In the genomic region with DNA sequence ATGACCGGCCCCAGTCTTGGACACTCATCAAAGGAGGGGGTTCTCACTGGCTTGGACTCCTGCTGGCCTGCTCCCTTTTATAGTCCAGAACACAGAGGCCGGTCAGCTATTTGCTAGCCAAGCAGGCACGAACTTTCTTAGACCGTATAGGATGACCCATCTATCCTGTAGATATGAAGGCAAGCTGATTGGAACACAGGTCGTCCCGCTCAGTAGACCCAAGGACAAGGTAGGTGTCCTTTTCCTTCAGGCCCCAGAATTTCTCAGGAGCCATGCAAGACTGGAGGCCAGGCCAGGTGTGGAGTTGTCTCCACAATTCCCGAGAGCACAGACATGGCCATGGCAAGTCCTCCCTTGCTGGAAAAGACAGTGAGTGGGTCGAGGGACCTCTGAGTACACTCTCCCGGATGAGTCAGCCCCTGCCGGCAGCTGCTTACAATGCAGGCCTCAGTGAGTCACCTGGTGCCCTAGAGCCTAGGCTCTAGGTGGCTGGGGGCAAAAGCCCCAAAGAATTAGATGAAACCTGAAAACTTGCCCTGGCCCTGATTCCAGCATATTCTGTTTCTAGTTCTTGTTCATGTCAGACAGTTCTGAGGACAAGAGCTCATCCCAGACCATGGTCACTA, we compare ENCODE assay signal across 9 mouse cellular contexts. TPM values are rescaled to one million over a fixed set of nuclear protein-coding genes. Genes with fewer than 3 reads are reported as not detected.
DNase-seq lines count a peak whose midpoint lies in the region; ATAC-seq and TF ChIP-seq lines count a peak whose summit lies in the region.
"Had no signal": no experiment of that assay in that cellular context is flagged by ENCODE, and none has a peak within 500 bp of the region (broad histone marks: within the 10 kb centered on the region; RNA-seq: fewer than 3 reads in every experiment).

No protein-coding gene starts in this region.

- peak; percentile 49 for TF ChIP-seq CTCF in intestine, postnatal 0 days (IDR thresholded peaks at IDR 0.05; ENCODE audit: low read depth)
- no peak for TF ChIP-seq CTCF in kidney, adult 2 months (conservative IDR thresholded peaks at IDR 0.05; ENCODE audit: insufficient read depth, insufficient read length, low read depth, low read length)

- TF ChIP-seq POLR2A in kidney, adult 2 months (IDR thresholded peaks at IDR 0.05; ENCODE audit: low read depth, low read length), result no peak

- no peak overlapping the region for H3K4me3 ChIP-seq in intestine, postnatal 0 days (ENCODE audit: low read depth, low read length)
- peak overlapping the region; percentile 75; the same call in 1 of the 2 replicates for H3K4me3 ChIP-seq in stomach, embryonic 15.5 days (replicated peaks)
- no peak overlapping the region for H3K4me3 ChIP-seq in kidney, adult 2 months (ENCODE audit: insufficient read depth, low read depth, low read length)

- peak; percentile 55 for DNase-seq in embryo, embryonic 10 days (ENCODE audit: low spot score)
- DNase-seq in embryo, embryonic 9.5 days (ENCODE audit: extremely low spot score), result no peak
- peak; percentile 50 for DNase-seq in A20 (ENCODE audit: low read depth, low spot score)
- DNase-seq in cerebellum, postnatal 10 days, result peak; percentile 58 to 63
- DNase-seq in layer of hippocampus, adult 11-12 months (ENCODE audit: low spot score), result no peak
- no peak for DNase-seq in kidney, adult 2 months

- H3K27ac ChIP-seq in intestine, postnatal 0 days (ENCODE audit: low read depth, low read length), result no peak overlapping the region
- no peak overlapping the region for H3K27ac ChIP-seq in stomach, embryonic 15.5 days
- H3K27ac ChIP-seq in kidney, adult 2 months (ENCODE audit: insufficient read depth, low read depth, low read length), result no peak overlapping the region

- no peak for ATAC-seq in intestine, postnatal 0 days
- ATAC-seq in stomach, embryonic 15.5 days (ENCODE audit: insufficient read depth, low FRiP score, low read depth), result no peak

- no peak overlapping the region for H3K4me2 ChIP-seq in intestine, postnatal 0 days (replicated peaks; ENCODE audit: low read depth)
- peak overlapping the region; percentile 93; the same call in 1 of the 2 replicates for H3K4me2 ChIP-seq in stomach, embryonic 15.5 days

- H3K27me3 ChIP-seq in intestine, postnatal 0 days (replicated peaks; ENCODE audit: control insufficient read depth, insufficient read depth, low read length), result peaks cover 16% of the 10 kb centered on the region; the same call in 1 of the 2 replicates
- H3K27me3 ChIP-seq in stomach, embryonic 15.5 days (replicated peaks), result no peaks in the 10 kb centered on the region
- no peaks in the 10 kb centered on the region; the same call in 1 of the 2 replicates for H3K27me3 ChIP-seq in kidney, adult 2 months (replicated peaks; ENCODE audit: control insufficient read depth, insufficient read depth, low read length)

- WGBS in intestine, postnatal 0 days, result 39% methylated on average over 10 of the region's 10 CpGs
- 33% methylated on average over 10 of the region's 10 CpGs for WGBS in stomach, embryonic 15.5 days
- 55% methylated on average over 10 of the region's 10 CpGs for WGBS in kidney, adult 2 months

- H3K4me1 ChIP-seq in intestine, postnatal 0 days (replicated peaks; ENCODE audit: control insufficient read depth, insufficient read depth, low read length), result no peaks in the 10 kb centered on the region
- H3K4me1 ChIP-seq in stomach, embryonic 15.5 days, result peaks cover 29% of the 10 kb centered on the region
- no peaks in the 10 kb centered on the region for H3K4me1 ChIP-seq in kidney, adult 2 months (ENCODE audit: control insufficient read depth, insufficient read depth, low read length)

- no peaks in the 10 kb centered on the region for H3K9me3 ChIP-seq in intestine, postnatal 0 days (ENCODE audit: control insufficient read depth)
- no peaks in the 10 kb centered on the region for H3K9me3 ChIP-seq in stomach, embryonic 15.5 days

- H3K9ac ChIP-seq in intestine, postnatal 0 days (ENCODE audit: low read depth, low read length), result no peak overlapping the region
- H3K9ac ChIP-seq in stomach, embryonic 15.5 days, result no peak overlapping the region

- H3K36me3 ChIP-seq in intestine, postnatal 0 days (ENCODE audit: control insufficient read depth, insufficient read depth), result peaks cover 8% of the 10 kb centered on the region; the same call in 1 of the 2 replicates
- H3K36me3 ChIP-seq in stomach, embryonic 15.5 days, result 0 out of 2 replicates have a peak, but pooled peaks cover 8% of the 10 kb centered on the region
- H3K36me3 ChIP-seq in kidney, adult 2 months (ENCODE audit: control insufficient read depth, insufficient read depth, low read length), result no peaks in the 10 kb centered on the region

RNA-seq across cellular contexts. Expression of gene Tbkbp1, which starts 1.5 kb away (rescaled TPM):
- 1.7 and 2.4 TPM in 2 replicates for polyA plus RNA-seq in intestine, postnatal 0 days (2015; fragmentation: Nextera tagmentation; extraction: Ambion mirVana)
- polyA plus RNA-seq in stomach, embryonic 15.5 days (2015; fragmentation: Nextera tagmentation; extraction: Ambion mirVana), result 4.1 and 5.3 TPM in 2 replicates
- 10.4 and 12.1 TPM in 2 replicates for polyA plus RNA-seq in kidney, adult 2 months (2012; rRNA removed)

RNA-seq across cellular contexts. Expression of gene Kpnb1, which starts 34.9 kb away (rescaled TPM):
- polyA plus RNA-seq in intestine, postnatal 0 days (2015; fragmentation: Nextera tagmentation; extraction: Ambion mirVana), result 17.5 and 18.1 TPM in 2 replicates
- 47.2 and 50.2 TPM in 2 replicates for polyA plus RNA-seq in stomach, embryonic 15.5 days (2015; fragmentation: Nextera tagmentation; extraction: Ambion mirVana)
- polyA plus RNA-seq in kidney, adult 2 months (2012; rRNA removed), result 22.3 and 25.6 TPM in 2 replicates

RNA-seq across cellular contexts. Expression of gene Tbx21, which starts 37.6 kb away (rescaled TPM):
- polyA plus RNA-seq in intestine, postnatal 0 days (2015; fragmentation: Nextera tagmentation; extraction: Ambion mirVana), result 0.09 and 0.13 TPM in 2 replicates
- polyA plus RNA-seq in stomach, embryonic 15.5 days (2015; fragmentation: Nextera tagmentation; extraction: Ambion mirVana), result 0.24 TPM in 1 of 2 replicates, not detected in the other
- 0.20 and 0.56 TPM in 2 replicates for polyA plus RNA-seq in kidney, adult 2 months (2012; rRNA removed)
- polyA plus RNA-seq: Patski had no signal

Comparison
In these comparisons a context has a peak if more than half of its experiments do, and no peak if none do; other contexts are left out.
1. DNase-seq: peak in embryo, embryonic 10 days (single experiment), A20 (single experiment) and cerebellum, postnatal 10 days (2 of 2); none in embryo, embryonic 9.5 days (single experiment), layer of hippocampus, adult 11-12 months (single experiment) and kidney, adult 2 months (single experiment).